Mouse (Mus musculus): ENCODE data around the gene Endov. TPM values are rescaled to one million over a fixed set of nuclear protein-coding genes. Genes with fewer than 3 reads are reported as not detected.

The Endov gene
- polyA plus RNA-seq, 1 experiment from 2014 or later = 24.9 TPM

DNA sequence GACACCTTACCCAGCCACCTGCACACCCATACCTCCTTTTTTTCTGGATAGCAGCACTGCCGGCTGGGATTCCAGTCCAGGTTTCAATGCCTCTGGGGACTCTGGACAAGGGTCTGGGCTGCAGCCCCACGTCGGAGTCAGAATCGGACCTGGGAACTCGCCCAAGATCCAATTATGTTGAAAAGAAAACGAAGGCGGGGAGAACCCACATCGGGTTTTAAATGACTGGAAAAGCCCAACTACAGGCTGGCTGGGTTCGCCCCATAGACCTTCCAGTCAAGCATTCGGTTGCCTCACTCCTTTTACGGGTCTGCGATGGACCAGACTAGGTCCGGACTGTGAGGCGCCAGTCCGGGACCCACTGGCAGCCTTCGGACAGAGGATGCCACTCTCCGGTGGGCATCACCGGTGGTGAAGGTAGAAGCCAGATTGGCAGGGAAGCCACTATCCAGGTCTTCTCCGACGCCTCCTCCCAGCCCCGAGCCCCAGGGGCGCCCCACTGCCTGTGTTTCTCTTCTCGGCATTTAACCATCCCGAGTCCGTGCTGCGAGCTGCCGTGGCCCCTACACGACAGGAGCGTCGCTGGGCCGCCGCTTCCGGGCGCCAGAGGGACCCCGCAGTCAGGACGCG lies 57.7 kb downstream of the Endov start:
- H3K27me3 ChIP-seq = peaks cover 98% of the 10 kb centered on the region
- peak overlapping the region; percentile 20; the same call in 1 of the 2 replicates for H3K27ac ChIP-seq (replicated peaks)
- H3K36me3 ChIP-seq = no peaks in the 10 kb centered on the region
- 0% methylated on average over 32 of the region's 37 CpGs for WGBS
- no peaks in the 10 kb centered on the region for H3K9me3 ChIP-seq
- peak overlapping the region; percentile 55 for H3K9ac ChIP-seq (replicated peaks)
- H3K4me1 ChIP-seq = peaks cover 52% of the 10 kb centered on the region
- H3K4me3 ChIP-seq = peak overlapping the region; percentile 62
- no peak for ATAC-seq (ENCODE audit: low FRiP score, low read depth)
- H3K4me2 ChIP-seq (replicated peaks) = peak overlapping the region; percentile 97

DNA sequence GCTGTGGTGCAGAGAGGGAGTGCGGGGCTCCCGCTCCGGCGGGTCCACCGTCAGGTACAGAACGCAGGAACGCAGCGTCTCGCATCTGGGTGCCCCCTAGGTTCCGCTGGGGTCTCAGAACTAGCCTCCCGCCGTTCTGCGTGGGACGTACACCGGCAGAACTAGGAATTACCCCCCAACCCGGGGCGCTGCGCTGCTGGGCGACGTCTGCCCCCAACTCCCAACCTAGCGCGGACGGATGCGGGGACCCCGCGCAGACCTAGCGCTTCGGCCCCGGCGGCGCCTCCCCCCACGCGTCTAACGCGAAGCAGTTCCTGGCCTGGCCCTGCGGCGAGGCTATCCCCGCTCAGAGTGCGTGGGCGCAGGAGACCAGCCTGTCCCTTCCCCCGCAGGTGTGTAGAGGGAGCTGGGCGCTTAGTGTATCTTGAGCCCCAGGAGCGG lies 58.2 kb downstream of the Endov start:
- no peaks in the 10 kb centered on the region for H3K9me3 ChIP-seq
- H3K4me1 ChIP-seq = peaks cover 52% of the 10 kb centered on the region

DNA sequence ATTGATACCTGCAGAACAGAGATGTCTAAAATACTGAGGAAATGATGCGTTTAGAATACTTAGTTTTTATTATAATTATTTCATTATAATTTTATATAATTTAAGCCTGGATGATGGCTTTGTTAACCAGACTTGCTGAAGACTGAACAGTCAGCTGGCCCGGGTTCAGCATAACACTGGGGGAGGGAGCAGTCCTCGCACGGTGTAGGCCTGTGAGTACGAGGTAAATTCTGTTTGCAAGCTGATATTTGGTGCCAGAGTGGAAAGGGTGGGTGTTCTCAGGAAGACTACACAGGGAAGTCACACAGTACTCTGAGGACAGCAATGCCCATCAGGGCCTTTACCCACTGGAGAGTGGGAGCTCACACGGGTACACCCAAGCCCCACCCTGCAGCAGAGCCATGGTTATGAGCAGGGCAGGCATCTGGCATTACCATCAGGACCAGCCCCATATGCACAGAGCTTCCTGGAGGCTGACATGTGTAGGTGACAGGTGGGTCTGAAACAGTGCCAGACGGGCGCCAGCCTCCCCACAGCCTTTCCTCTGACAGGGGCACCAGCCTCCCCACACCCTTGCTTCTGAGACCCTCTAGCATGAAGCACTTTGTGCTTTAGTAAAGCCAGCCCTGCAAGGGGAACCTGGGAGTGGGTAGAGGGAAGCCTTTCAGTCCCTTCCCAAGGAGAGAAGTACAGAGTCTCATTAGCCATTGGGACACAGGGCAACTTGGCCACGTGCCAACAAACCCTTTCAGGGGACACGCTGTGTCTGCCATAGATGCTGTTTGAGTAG lies 59.6 kb downstream of the Endov start:
- Histone ChIP-seq H3K4me2 (replicated peaks) (no peak overlapping the region), H3K27ac (replicated peaks) (no peak overlapping the region), H3K9ac (replicated peaks) (no peak overlapping the region)

More for the DNA sequence above, 58.2 kb downstream of the Endov start:
- Histone ChIP-seq H3K27ac (replicated peaks) (peak overlapping the region; percentile 20; the same call in 1 of the 2 replicates), H3K27me3 (peaks cover 98% of the 10 kb centered on the region), H3K36me3 (no peaks in the 10 kb centered on the region), H3K4me2 (replicated peaks) (peak overlapping the region; percentile 97), H3K9ac (replicated peaks) (peak overlapping the region; percentile 55), H3K4me3 (peak overlapping the region; percentile 62)
- under 1% methylated on average over 43 of the region's 43 CpGs for WGBS
- no peak for ATAC-seq (ENCODE audit: low FRiP score, low read depth)

DNA sequence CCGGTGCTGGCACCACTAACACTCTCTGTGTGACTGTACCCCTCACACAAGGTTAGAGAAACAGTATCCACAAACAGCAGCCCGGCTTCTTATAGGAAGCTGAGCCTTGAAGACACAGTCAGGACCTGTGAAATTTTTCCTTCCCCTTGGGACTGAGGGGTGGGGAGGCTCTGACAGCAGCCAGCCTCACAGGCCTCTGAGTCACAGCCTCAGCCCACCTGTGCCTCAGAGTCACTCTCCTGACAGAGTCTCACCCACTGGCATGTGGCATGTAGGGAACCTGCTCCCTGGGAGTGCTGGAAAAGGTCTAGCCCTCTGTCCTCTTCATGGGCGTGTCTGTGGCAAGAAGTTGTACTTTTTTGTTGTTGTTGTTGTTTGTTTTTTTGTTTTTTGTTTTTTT lies 60.3 kb downstream of the Endov start:
- 60% methylated on average over 3 of the region's 3 CpGs for WGBS
- Histone ChIP-seq H3K27me3 (peaks cover 97% of the 10 kb centered on the region), H3K4me2 (replicated peaks) (no peak overlapping the region), H3K9me3 (no peaks in the 10 kb centered on the region), H3K9ac (replicated peaks) (no peak overlapping the region), H3K36me3 (no peaks in the 10 kb centered on the region), H3K27ac (replicated peaks) (no peak overlapping the region), H3K4me3 (no peak overlapping the region), H3K4me1 (peaks cover 39% of the 10 kb centered on the region)
- no peak for ATAC-seq (ENCODE audit: low FRiP score, low read depth)

More for the DNA sequence above, 59.6 kb downstream of the Endov start:
- Histone ChIP-seq H3K4me1 (peaks cover 46% of the 10 kb centered on the region), H3K27me3 (peaks cover 98% of the 10 kb centered on the region), H3K9me3 (no peaks in the 10 kb centered on the region), H3K4me3 (no peak overlapping the region), H3K36me3 (no peaks in the 10 kb centered on the region)
- no peak for ATAC-seq (ENCODE audit: low FRiP score, low read depth)
- 49% methylated on average over 10 of the region's 10 CpGs for WGBS

DNA sequence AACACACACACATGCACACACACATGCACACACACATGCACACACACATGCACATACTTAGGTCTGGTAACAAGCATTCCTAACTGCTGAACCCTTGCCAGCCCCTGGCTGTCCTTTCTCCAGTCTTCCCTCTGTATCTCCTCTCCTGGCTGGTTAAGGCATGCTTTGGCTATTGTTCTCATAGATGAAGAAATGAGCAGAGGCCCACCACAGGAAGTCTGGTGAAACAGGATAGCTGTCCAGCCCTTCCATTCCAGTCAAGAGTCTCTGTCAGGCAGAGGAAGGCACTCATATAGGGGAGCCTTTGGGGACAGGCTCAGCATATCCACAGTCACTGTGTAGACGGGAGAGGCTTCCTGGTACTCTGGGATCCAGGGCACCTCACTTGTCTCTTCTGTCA lies 61.2 kb downstream of the Endov start:
- Histone ChIP-seq H3K4me1 (peaks cover 35% of the 10 kb centered on the region), H3K27ac (replicated peaks) (no peak overlapping the region), H3K27me3 (peaks cover 97% of the 10 kb centered on the region), H3K9me3 (no peaks in the 10 kb centered on the region), H3K9ac (replicated peaks) (no peak overlapping the region), H3K4me3 (no peak overlapping the region), H3K36me3 (no peaks in the 10 kb centered on the region), H3K4me2 (replicated peaks) (no peak overlapping the region)
- no peak for ATAC-seq (ENCODE audit: low FRiP score, low read depth)
- 52% methylated on average over 1 of the region's 1 CpGs for WGBS

DNA sequence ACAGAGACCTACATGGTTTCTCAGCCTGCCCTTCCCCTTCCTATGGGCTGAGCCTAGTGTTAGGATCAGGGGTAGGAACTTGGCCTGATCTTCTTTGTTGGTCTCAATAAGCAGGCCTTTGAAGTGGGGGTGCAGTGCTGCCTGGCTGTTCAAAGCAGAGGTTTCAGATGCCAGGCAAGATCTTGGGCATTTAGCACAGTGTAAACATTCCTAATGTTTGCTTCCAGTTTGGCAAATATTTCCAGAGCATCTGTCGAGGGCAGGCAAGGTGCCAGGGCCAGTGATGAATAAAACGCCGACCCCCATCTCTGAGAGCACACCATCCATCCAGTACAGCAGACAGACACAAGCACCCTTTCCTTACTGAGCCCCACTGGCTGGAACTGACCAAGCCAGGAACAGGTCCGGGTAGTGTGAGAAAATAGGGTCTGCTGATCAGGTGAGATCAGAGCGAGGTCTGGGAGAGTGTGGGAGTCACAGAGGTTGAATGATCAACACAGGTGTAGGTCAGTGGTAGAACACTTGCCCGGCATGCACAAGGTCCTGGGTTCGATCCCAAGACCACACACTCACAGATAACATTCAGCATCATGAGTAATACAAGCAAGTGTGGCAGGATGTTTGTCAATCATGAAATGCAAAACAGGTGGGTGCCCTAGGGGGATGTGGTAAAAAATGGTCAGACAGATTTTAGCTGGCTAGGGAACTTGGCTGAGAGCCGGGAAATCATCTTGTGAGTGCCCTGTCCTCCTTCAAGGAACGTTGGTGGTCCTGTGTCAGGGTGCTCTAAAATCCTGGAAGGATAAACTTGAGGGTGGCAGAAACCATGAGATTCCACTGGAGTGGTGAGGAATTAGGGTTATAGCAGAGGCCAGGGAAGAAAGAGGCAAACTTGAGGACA lies 62.0 kb downstream of the Endov start:
- H3K4me1 ChIP-seq = peaks cover 39% of the 10 kb centered on the region

DNA sequence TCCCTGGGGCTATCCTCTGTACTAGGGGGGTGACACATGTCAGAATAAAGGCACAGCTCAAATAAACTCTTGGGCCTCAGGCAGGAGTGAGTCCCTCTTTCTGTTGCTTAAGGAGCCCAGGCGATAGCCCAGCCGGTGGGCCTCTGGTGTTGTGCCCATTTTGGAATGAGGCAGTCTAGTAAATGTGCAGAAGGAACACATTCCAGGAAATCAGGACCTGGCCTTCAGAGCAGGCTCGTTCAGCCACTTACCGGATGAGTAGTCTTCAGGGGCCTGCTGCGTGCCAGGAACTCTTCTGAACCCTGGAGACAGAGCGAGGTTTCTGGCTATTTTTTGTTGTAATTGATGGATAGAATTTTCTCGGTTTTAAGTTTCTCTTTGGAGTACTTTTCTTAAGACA lies 63.6 kb downstream of the Endov start:
- no peak overlapping the region for H3K27ac ChIP-seq (replicated peaks)
- no peak overlapping the region for H3K4me2 ChIP-seq (replicated peaks)
- H3K36me3 ChIP-seq = no peaks in the 10 kb centered on the region
- no peak overlapping the region for H3K4me3 ChIP-seq
- ATAC-seq (ENCODE audit: low FRiP score, low read depth) = no peak
- WGBS = 87% methylated on average over 7 of the region's 7 CpGs
- no peak overlapping the region for H3K9ac ChIP-seq (replicated peaks)
- peaks cover 39% of the 10 kb centered on the region for H3K4me1 ChIP-seq
- H3K9me3 ChIP-seq = no peaks in the 10 kb centered on the region
- peaks cover 83% of the 10 kb centered on the region for H3K27me3 ChIP-seq

More for the DNA sequence above, 62.0 kb downstream of the Endov start:
- ATAC-seq (ENCODE audit: low FRiP score, low read depth) = no peak
- H3K9me3 ChIP-seq = no peaks in the 10 kb centered on the region
- no peak overlapping the region for H3K4me3 ChIP-seq
- 0 out of 2 replicates have a peak overlapping the region, but pooled peaks have one; percentile 0 for H3K9ac ChIP-seq (replicated peaks)
- 78% methylated on average over 9 of the region's 9 CpGs for WGBS
- H3K27ac ChIP-seq (replicated peaks) = no peak overlapping the region
- H3K27me3 ChIP-seq = peaks cover 94% of the 10 kb centered on the region
- H3K36me3 ChIP-seq = no peaks in the 10 kb centered on the region
- no peak overlapping the region for H3K4me2 ChIP-seq (replicated peaks)

DNA sequence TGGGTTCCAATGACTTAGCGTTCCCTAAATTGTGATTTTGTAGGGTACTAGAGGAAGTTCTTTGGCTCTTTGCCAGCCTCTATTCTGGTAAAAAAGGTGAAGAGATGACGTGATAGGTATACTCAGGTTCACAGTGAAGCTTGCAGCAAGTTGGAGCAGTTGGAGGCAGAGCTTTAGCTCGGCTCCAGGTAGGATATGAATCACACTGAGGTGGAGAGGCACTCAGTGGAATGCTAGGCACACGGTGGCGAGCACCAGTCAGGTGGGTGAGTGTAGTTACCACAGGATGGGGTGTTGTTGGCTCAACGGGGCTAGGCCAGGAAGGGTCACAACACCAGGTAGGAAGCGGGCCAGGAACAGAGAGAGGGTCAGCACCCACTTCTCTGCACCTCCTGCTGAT lies 64.0 kb downstream of the Endov start:
- H3K4me3 ChIP-seq = no peak overlapping the region
- peaks cover 83% of the 10 kb centered on the region for H3K27me3 ChIP-seq
- H3K9ac ChIP-seq (replicated peaks) = no peak overlapping the region
- WGBS = 85% methylated on average over 7 of the region's 7 CpGs
- no peaks in the 10 kb centered on the region for H3K9me3 ChIP-seq
- peaks cover 41% of the 10 kb centered on the region for H3K4me1 ChIP-seq
- no peak overlapping the region for H3K27ac ChIP-seq (replicated peaks)
- no peak for ATAC-seq (ENCODE audit: low FRiP score, low read depth)
- H3K4me2 ChIP-seq (replicated peaks) = no peak overlapping the region
- H3K36me3 ChIP-seq = no peaks in the 10 kb centered on the region

DNA sequence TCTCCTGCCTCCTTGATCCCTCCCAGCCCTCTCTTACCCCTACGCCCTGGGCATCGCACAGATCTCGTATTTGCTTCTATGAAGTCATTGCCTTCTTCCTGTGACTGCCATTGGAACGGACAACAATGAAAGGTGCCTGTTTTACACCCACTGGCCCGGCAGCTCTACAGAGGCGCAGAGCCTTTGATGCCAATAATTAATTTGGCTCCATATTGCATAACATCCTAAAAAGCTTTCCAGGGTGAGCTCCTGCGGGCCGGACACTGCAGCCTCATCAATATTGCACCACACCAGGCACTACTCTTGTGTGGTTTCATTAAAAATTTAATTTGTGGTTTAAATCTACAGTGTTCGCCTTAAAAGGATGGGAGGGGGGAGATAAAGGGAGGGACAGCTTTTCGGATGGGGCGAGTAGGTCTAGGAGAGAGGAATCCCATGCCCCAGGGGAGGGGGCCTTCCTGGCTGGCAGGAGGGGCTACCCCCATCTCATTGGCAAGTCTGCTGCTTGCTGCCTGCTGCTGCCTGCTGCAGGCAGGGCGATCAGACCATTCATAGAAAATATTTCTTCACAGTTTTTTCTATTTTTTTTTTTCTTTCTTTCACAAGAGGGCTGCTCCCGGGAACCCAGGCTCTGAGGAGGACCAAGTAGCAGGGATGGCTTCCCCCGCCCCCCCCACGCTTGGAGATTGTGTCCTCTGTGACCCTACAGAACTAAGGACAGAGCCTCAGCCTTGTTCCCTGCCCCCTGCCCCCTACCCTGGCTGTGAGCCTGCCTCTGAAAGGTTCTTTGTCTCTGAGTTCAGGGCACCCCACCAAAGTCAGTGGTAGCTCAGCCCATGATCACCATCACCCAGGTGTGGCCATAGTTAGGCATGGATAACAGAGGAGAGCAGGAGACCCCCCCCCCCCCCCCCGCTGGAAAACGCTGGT lies 67.1 kb downstream of the Endov start:
- no peak overlapping the region for H3K4me3 ChIP-seq
- H3K27me3 ChIP-seq = peaks cover 79% of the 10 kb centered on the region

DNA sequence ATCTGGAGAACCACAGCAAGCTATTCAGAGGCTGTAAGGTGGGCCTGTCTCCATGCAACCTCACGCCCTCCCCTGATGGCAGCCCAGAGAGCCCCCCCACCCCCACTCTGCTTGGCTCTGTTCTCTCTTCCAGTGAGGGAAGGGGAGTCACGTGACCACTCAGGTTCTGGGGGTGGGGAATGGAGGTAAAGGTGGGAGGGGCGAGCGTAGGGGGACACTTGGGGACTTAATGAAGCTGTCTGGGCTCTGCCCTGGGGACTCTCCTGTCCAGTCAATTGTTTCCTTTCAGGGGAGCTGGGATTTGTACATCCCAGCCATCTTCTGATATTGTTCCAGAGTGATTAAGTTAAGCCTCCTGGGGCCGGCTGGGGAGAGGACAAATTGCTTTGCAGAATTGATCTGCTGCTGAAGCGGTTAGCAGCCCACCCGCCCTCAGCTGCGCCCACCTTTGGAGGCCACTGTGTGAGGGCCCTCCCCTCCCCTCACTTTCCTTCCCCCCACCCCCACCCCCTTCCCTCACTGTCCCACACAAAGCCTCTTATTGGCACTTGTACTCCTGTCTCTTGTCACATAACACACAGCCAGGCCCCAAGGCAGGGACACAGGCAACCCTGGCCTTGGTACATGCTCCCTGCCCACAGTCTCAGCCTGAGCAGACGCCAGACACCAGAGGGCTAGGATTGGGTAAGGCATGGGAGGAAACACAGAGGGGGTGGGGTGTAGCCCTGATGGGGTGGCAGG lies 67.9 kb downstream of the Endov start:
- WGBS = 6% methylated on average over 8 of the region's 9 CpGs
- H3K27me3 ChIP-seq = peaks cover 81% of the 10 kb centered on the region
- peak overlapping the region; percentile 31 for H3K9ac ChIP-seq (replicated peaks)

More for the DNA sequence above, 67.1 kb downstream of the Endov start:
- peak overlapping the region; percentile 87 for H3K27ac ChIP-seq (replicated peaks)
- peaks cover 30% of the 10 kb centered on the region for H3K4me1 ChIP-seq
- 0 out of 2 replicates have a peak overlapping the region, but pooled peaks have one; percentile 0 for H3K9ac ChIP-seq (replicated peaks)
- 17% methylated on average over 17 of the region's 17 CpGs for WGBS
- H3K9me3 ChIP-seq = no peaks in the 10 kb centered on the region
- peak overlapping the region; percentile 37 for H3K4me2 ChIP-seq (replicated peaks)
- ATAC-seq (ENCODE audit: low FRiP score, low read depth) = peak; percentile 57
- H3K36me3 ChIP-seq = no peaks in the 10 kb centered on the region

More for the DNA sequence above, 67.9 kb downstream of the Endov start:
- no peaks in the 10 kb centered on the region for H3K36me3 ChIP-seq
- H3K4me2 ChIP-seq (replicated peaks) = peak overlapping the region; percentile 37
- peak overlapping the region; percentile 87 for H3K27ac ChIP-seq (replicated peaks)
- H3K4me1 ChIP-seq = peaks cover 30% of the 10 kb centered on the region
- H3K4me3 ChIP-seq = no peak overlapping the region
- no peaks in the 10 kb centered on the region for H3K9me3 ChIP-seq
- ATAC-seq (ENCODE audit: low FRiP score, low read depth) = peak; percentile 75
